Mouse (Mus musculus) regulatory T cell (primary cell): ENCODE results near the gene Rnf207.

ENCODE experiments used
- in situ Hi-C: fragments of 300-600 bp; cut with MboI, MseI; formaldehyde crosslinking; loops from one replicate; pipeline ENCODE4 v1.15.1; 2025; ENCODE audit warnings: high pct_unique_total_duplicates

The Rnf207 gene

DNA sequence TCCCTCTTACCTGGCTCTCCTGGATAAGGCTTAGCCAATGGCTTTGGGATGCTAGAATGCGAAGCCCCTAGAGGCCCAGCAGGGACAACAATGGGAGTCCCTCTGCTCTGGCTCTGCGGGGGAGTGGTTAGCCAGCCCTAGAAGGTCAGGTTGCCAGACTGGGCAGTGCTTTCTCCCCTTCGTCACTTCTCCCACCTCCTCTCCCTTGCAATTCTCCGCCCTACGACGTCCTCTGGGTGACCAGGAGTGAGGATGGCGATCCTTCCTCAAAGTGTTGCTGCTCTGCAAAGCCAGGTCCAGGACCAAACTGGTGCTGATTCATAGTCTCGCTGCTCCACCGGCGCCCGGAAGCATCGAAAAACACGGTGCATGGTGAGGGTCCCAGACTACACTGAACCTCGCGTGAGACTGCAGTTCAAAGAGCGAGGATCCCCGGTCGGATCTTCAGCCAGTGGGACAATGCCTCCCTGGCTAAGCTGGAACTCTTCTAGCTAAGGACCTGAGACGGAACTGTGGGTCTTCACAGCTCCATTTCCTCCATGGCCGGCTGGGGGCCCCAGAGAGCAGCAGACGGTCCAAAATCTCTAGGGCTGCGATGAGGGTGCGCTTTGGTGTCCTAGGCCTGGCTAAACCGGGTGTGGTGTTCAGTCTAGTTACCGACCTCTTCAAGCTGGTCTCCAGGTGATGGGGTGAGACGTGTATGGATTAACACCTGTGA lies at the start of gene Rnf207:
Gene Rnf207, minus strand, starts transcription at position 477 of the 718 bp plus-strand sequence.
- in situ Hi-C loops, result loop anchor here (25.0 kb wide), 1 partner anchor 1644 kb away; the partner anchor contains the start of gene A430005L14Rik

DNA sequence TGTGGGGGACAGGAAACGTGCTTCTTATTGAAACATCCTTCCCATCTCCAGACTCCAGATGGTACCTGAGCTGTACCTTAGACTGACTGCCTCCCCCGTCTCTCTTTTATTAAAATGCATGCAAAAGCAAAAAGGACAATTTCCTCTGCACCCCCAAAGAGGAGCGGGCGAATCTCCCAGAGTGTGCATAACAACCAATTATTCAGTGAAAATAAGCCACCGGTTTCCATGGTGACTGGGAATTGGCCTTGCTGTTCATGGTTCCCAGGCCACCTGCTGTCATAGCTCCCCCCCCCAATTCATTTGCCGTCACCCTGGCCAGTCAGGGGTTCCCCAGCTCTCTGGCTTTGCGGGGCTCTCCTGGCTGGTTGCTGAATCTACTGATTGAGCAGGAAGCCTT lies 46.4 kb upstream of the Rnf207 start:
- in situ Hi-C loops, result no loop called here

DNA sequence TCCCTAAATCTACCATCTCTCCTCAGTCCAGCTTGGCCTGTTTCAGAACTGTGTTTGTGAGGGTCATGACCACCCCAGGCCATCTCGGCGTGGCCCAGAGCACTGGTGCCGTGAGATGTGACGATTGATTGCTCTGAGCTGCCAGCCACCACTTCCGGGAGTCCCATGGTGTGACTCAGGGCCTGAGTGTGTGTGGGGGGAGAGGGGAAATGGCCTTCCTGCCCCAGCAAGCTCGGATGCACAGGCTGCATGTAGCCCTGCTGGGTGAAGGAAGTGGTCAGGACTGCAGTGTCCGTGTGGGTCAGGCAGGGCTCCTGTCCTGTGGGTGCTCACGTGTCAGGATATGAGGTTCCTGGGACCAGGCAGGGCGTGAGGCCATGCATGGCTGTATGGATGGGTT lies 43.4 kb upstream of the Rnf207 start:
- in situ Hi-C loops, result no loop called here

DNA sequence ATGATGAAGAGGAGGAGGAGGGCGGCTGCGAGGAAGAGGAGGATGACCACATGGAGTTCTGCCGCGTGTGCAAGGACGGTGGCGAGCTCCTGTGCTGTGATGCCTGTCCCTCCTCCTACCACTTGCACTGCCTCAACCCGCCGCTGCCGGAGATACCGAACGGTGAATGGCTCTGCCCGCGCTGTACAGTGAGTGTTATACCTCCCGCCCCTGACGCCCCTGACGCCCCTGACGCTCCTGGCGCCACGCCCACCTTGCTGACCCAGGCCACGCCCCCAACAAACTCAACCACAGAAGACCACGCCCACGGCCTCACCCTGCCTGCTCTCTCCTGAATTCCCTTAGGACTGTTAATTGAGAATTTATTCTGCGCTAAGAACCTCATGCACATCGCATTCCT lies 42.1 kb upstream of the Rnf207 start:
- in situ Hi-C loops, result no loop called here

DNA sequence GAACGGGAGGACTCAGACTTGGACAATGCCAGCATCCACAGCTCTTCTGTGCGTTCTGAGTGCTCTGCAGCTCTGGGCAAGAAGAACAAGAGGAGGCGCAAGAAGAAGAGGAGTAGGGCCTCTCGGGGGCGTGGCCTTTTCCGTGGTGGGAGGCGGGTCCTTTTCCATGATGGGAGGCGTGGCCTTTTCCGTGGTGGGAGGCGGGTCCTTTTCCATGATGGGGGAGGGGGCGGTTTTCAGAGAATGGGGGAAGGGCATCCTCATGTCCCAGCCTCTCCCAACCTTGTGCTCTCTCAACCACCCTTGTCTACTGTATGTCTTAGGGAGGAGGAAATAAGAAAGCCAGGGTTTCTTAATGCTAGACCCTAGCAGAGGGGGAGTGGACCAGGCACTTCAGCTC lies 40.9 kb upstream of the Rnf207 start:
- in situ Hi-C loops, result no loop called here

DNA sequence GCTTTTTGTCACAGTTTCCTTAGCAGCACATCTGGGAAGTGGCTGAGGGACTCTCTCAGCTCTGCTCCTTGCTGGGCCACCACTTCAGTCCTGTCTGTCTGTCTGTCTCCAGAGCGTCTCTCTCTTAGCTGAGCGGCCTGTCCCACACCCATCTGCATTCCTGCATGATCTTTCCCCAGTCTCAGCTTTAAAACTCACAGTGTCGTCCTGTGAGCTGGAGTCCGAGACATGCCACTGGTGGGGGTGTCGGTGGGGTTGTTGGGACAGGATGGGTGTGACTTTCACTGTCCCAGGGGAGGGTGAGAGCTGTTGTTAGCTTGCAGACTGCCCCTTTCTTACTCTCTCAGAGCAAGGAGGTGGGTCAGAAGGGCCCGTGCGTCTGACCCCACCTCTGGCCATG lies 36.9 kb upstream of the Rnf207 start:
- in situ Hi-C loops, result no loop called here

DNA sequence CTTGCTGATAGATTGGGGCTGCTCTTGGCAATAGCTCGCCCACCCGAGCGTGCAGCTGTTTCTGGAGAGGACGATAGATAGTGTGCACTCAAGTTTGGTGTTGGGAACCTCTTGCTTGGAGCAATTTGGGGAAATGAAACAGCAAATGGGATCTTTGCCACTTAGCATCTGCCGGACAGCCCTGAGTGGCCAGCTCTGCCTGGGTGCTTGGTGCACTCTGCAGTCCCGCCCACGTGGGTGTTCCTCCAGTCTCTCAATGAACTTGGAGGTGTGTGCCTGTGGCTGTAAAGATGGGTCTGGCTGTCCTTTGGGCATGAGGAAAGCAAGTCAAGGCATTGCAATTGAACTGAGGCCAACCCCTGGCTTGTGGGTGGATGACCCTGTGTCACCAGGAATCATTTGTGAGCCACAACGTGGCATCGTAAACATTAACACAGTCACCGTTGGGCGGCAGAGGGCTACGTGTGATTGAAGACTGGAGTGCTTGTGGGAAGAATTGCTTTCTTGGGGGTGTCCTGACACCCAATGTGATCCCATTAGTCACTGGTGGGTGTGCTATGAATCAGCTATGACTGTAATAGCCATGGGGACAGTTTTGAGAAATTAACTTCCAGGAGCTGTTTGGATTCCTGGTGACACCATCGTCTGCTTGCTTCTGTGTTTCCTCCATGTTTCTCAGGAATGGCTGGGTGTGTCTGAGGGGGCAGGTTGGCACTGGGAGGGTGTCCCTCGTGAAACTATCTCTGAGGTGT lies 35.3 kb upstream of the Rnf207 start:
- in situ Hi-C loops, result no loop called here

DNA sequence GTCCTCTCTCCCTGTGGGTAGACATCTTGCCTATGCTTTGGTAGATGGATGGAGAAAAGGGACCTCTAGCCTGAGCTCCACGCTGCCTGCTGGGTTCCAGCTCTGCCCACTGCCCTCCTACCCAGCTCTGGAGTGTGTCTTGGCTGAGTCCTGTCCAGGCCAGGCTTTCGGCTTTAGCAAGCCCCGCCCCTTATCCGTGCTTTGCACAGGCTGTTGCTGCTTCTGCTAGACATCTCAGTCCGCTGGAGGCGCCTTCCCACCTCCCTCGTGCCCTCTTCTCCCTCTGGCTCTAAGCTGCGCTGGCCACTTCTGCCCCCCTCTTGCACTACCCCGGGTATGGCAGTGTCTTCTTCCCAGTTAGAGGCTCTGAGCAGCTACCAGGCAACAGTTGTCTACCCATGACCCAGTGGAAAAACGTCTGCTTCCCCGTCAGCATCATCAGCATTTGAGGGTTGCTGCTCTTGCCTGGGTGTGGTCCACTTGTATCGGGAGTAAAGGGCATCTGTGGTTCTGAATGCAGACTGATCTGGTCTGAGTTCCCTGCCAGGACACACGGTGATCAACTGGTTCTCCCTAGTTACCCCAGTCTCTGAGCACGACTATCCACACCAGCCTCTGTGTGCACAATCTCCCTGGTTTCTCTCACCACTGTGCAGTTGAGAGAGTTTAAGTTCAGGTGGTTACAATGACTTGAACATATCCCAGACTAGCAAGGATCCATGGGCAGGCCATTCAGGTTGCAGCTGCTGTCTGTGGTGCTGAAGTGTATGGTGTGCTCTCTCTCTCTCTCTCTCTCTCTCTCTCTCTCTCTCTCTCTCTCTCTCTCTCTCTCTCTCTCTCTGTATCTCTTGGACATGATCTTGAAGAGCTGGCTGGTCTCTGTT lies 32.9 kb upstream of the Rnf207 start:
- in situ Hi-C loops, result no loop called here

DNA sequence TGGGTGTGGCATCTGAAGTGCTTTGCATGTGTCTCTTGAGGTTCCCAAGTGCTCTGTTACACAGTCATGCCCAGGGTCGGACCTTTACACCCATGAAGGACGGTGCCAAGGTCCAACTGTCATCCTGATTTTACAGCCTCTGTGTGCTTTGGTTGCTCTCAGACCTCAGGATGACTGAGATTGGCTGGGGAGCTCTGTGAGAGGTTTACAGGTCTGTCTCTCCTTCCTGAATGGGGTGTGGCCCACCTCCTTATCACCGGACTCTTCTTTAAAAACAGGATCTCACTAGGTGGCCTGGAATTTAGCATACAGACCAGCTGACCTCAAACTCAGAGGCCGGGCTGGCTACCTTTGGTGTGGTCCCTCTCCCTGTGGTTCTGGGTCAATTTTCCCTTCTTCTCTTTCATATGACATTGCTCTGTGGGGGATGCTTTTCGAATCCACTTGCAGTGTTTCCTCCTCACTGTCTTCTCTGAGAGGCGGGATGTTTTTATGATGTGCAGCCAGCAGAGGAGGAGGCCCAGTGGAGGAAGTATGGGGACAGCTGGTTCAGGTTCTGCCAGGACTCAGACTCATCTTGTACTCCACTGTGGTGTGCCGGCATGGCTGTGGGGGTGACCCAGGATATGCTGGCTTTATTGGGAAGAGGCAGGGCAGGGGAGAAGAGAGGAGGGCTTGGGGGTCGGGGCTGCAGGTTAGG lies 32.1 kb upstream of the Rnf207 start:
- in situ Hi-C loops, result no loop called here

DNA sequence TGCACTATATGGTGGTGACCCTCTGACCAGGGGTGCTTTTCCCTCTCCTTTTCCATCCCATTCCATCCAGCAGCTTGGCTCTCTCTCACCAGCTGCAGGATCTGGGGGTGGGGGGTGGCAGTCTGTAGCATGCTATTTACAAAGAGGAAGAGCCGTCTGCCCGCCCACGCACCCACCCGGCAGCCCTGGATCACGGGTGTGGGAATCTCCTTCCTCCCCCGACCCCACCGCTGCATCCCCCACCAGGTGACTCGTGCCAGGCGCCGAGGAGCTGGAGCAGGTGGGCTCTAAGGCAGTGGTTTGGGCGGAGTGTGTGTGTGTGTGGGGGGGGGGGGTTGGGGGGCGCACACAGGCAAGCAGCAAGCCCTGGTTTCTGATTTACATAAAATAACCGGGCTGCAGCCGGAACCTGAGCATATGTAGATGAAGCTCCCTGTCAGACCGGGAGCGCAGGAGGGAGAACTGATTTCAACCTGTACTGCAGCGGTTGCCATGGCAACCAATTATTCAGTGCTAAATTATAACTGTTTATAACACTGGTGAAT lies 31.1 kb upstream of the Rnf207 start:
- in situ Hi-C loops, result no loop called here

DNA sequence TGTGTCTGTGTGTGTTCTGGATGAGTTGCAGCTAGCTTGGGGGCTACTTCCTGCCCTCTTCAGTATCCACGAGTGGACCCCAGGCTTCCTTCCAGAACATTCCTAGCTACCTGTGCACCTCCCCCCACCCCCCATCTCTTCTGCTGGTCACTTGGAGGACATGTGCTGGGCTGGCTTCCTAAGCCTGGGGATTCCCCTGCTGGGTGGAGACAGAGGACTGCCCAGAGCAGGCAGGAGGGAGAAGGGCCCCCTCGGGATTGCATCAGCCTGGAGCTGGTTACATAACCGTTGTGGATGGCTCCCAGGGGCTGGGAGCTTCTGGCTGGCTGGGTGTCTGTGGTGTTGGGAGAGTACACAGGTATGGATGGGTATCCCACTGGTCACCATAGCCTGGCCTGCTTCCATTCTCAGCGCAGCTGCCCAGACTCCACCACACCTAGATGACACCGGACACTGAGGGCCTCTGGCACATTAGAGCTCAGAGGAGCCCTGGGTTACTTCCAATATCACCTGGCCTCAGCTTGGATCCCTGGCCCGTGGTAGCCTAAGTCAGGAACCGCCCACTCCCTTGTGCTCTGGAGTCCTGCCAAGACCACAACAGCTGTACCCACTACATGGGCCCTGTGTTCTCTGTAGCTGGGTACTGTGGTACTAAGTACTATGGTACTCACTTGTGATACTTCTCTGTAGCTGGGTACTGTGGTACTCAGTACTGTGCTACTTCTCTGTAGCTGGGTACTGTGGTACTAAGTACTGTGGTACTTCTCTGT lies 26.5 kb upstream of the Rnf207 start:
- in situ Hi-C loops, result no loop called here

DNA sequence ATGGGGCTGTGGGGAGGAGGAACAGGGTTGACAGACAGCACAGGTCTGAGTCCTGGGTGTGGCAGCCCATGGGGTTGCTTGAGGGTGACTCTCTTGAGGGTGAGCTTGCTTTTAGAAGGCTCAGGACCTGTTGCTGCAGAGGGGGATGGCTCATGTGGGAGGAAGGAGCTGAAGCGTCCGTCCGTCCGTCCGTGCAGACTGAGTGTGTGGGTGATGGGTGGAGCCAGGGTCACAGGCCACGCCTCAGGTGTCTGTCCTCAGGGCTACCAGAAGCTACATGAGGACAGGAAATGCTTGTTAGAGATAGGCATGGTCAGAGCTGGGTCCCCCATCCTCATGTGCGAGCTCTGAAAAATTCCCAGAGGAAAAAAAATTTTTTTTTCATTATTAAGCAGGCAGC lies 25.9 kb upstream of the Rnf207 start:
- in situ Hi-C loops, result loop anchor here (5.0 kb wide), 1 partner anchor 43 kb away; no protein-coding TSS in a partner anchor

DNA sequence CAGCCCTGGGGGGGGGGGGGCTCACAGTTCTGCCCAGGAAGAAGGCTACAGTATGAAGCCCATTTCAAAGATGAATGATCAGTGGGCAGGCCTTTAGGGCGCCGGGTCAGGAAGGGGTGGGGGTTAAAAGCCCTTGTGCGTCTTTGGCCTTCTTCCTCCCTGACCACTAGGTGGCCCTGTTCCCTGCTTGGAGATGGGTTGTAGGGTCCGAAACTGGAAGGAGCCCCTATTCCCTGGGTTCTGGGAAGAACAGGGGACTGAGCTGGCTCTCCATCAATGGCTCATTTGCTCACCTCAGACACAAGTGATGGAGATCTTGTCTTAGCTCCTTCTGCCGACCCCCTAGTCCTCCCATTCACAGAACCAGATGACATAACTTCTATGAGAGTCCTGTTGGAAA lies 24.5 kb upstream of the Rnf207 start:
- in situ Hi-C loops, result loop anchor here (5.0 kb wide), 1 partner anchor 44 kb away; no protein-coding TSS in a partner anchor

DNA sequence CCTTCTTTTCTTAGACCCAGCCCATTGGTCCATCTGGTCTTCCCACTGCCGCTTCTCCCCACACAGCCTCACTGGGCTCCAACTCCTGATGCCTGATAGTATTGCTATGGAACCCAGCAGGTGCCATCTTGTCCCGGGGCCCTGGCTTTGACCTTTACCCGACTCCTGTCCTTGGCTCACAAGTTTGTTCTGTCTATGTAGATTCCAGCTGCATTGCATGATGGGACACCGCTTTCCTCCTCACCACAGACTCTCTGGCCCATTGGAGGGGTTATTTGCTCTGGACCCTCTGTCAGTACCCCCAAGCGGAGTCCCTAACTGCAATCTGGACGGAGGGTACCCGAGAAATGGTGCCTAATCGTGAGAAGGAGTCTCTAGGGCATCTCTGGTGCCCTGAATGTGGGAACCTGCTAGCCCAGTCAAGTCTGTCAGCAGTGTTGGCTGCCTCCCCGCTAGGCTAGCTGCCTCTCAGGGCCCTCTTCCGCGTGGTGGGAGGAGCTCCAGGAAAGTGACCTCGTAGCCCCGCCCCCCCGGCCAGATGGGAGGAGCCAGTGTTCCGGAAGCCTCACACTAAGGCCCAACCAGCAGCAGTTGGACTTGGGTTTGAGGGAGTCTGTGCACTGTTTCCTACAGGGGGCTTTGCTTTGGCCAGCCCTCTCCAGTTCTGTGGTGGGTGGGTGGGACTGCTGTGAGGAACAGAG lies 21.9 kb upstream of the Rnf207 start:
- in situ Hi-C loops, result loop anchor here (5.0 kb wide), 1 partner anchor 47 kb away; no protein-coding TSS in a partner anchor

DNA sequence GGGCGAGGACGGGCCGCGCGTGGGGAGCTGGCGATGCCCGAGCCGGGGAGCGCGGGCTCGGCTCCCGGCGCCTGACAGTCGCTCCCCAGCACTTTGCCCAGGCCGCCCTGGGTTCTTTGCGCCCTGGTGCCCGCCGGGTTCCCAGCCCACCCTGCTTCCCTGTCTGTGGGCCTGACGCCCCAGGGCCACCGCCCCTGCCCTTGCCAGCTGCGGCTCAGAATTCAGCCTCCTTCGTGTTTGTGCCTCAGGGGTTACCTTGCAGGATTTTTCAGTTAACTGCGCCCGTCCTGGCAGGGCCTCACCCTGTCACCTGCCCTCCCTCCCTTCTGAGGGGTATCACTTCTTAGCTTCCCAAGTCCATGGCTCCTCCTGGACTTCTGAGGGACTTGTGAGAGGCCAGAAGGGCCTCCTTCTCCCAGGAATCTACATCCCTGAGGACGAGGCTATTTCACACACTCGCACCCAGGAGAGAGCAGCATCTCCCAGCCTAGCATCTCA lies 20.5 kb upstream of the Rnf207 start:
- in situ Hi-C loops, result no loop called here

DNA sequence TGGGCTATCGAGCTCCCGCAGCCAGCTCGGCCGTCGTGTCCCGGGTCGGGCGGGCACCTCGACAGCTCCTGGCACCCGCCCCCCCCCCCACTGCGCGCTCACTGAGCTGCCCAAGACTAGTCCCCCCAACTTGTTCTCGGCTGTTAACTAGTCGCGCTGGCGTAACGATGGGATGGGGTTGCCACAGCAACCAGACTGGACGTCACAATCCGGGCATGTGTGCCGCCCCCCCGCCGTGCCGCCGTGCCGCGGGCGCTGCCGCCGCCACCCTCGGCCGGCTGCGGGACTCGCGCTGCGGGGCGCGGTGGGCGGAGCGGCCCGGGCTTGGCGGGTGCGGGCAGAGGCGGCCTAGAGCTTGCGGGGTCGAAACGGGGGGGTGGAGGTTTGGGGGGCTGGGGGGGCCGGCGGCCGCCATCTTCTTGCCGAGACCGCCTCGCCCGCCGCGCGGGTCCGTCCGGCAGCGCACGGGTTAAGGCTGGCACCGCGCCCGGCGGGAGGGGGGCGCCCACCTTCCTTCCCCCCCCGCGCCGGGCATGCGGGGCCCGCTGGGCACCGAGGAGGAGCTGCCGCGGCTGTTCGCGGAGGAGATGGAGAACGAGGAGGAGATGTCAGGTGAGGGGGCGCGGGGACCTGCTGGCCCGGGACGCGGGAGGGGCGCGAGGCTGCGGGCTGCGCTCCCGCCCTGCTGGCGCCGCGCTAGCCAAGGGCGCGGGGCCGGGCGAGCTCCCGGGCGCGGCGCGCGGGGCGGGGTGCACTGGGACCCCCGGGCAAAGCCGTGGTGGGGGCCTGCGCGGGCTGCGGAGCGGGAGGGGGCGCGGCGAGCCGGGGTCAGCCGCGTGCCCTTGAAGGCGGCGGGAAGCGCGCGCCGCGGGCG lies 19.9 kb upstream of the Rnf207 start, which contains the start of gene Chd5:
Gene Chd5, plus strand, starts transcription at position 233 of the 874 bp plus-strand sequence.
- in situ Hi-C loops, result no loop called here

DNA sequence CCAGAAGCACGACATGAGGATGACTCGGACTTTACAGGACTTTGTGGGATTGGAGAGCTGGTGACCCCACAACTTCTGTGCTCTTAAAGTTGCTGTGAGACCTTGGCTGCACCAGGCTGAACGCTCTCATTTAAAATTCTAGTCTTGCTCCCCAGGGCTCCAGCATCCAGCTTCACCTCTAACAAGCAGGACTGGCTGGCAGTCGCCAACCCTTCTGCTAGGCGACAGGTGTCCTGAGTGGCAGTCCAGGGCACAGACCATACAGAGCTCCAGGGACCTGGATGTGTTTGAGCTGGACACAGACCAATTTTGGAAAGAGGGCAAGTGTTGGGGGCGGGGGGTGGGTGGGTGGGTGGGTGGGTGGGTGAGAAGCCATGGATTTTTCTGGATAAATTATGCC lies 19.0 kb upstream of the Rnf207 start:
- in situ Hi-C loops, result no loop called here

DNA sequence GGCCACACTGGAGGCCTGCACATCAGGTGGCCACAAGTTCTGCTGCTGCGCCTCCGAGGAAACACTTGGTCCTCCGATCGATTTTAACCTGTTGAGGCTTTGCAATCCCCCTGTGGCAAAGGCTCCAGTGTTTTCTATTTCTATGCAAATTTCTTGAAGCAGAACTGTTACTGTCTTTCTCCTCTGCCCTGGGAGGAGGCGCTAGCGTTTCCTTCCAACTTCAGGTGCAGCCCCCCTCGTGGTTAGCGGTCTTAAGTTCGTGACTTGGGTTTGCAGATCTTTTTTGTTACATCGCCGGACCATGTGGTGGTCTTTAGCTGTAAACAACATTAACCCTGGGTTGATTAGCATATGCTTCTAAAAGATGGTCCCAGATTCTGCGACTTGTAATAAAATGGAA lies 14.8 kb upstream of the Rnf207 start:
- in situ Hi-C loops, result no loop called here
